Mouse (Mus musculus): Measurements from ENCODE around the gene Isg20.

DNA sequence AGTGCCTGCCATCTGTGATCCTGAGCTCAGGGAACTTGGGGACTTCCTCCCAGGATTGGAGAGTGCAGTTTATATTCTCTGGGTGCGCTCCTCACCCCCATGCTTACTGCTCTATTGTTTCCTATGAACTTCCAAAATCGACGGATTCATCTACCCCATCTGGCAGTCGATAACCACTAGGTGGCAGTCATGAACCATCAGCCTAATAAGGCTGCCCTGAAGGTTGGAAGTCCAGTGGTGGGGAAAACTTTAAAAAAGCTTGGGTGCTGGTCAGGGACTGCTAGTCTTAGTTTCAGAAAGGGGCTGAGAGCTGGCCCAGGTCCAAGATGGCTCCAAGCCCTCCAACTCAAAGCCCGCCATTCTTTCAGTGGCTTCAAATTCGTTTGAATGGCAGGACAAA lies 11.1 kb downstream of the Isg20 start:
- TF ChIP-seq POLR2A (IDR thresholded peaks at IDR 0.05; ENCODE audit: borderline replicate concordance, extremely low read depth, insufficient read depth, insufficient read length, poor library complexity, severe bottlenecking): no peak
- peak; percentile 92 for TF ChIP-seq CTCF (IDR thresholded peaks at IDR 0.05; ENCODE audit: borderline replicate concordance, extremely low read depth, insufficient read depth, insufficient read length)

Measured in brain, embryonic 14.5 days (tissue).